Mouse (Mus musculus) bone marrow macrophage, adult 2 months (primary cell): Measurements from ENCODE around the gene Cabp7.

ENCODE experiments used
- CTCF ChIP-seq: IDR thresholded peaks from 2 replicates; pipeline ENCODE4 v1.5.1; 2012; ENCODE audit warnings: low read depth, mild to moderate bottlenecking, low read length, moderate library complexity
- POLR2A ChIP-seq: IDR thresholded peaks from 2 replicates; pipeline ENCODE4 v1.6.1; 2012; ENCODE audit warnings: mild to moderate bottlenecking, low read depth, low read length, borderline replicate concordance

DNA sequence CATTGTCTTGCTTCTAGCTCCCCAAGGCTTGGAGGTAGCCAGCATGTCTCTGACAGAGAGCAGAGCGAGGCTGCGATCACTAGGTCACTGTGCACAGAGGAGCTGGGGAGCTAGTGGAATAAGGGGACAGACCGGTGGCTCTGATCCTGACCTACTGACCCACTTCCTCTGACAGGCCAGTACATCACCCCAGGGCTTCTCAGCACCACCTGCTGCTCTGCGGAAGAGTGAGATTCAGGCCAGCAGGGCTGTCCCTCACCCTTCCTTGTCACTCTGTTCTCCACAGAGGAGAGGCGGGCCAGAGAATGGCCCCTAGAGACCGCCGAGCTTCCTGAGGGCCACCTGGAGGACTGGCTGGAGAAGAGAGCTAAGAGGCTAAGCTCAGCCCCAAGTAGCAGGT lies 14.8 kb downstream of the Cabp7 start:
- TF ChIP-seq CTCF (no peak), POLR2A (no peak)
